Mouse (Mus musculus) brain, embryonic 14.5 days (tissue): ENCODE data around the gene Fam189b. TPM values are rescaled to one million over a fixed set of nuclear protein-coding genes. Genes with fewer than 3 reads are reported as not detected.

Source experiments
- DNase-seq: peaks from one replicate; pipeline ENCODE4 v3.0.0-alpha.2; 2011; ENCODE audit warnings: low read depth
- CTCF ChIP-seq: fragments of 200-500 bp; IDR thresholded peaks from 2 replicates; pipeline ENCODE4 v1.5.1; 2012; ENCODE audit warnings: inconsistent platforms, mild to moderate bottlenecking, moderate library complexity, borderline replicate concordance; ENCODE audit not compliant: insufficient read depth, insufficient read length; ENCODE audit errors: extremely low read depth
- POLR2A ChIP-seq: fragments of 200-500 bp; IDR thresholded peaks from 2 replicates; pipeline ENCODE4 v1.6.1; 2012; ENCODE audit warnings: mild to moderate bottlenecking, inconsistent platforms, borderline replicate concordance; ENCODE audit not compliant: poor library complexity, insufficient read depth, insufficient read length, severe bottlenecking; ENCODE audit errors: extremely low read depth
- polyA plus RNA-seq: library from polyadenylated mRNA; depleted of rRNA; stranded (reverse); fragments of >200 nt; gene quantifications from 2 replicates; pipeline ENCODE4 v1.2.3, GENCODE M21; 2012

Fam189b gene
- polyA plus RNA-seq, 1 experiment = 69.1 TPM

DNA sequence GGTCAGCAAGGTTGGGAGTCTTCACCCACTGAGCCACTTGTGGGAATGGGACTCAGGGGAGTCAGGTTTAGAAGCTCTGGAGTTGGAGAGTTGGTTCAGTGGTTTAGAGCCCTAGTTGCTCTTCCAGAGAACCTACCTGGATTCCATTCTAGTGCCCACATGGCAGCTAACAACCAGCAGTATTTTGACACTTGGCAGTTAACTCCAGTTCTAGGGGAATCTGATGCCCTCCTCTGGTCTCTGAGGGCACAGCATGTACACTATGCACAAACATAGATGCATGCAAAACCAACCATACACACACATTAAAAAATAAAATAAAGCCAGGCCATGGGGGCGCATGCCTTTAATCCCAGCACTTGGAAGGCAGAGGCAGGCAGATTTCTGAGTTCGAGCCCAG is 10.9 kb downstream of the Fam189b start:
- no peak for DNase-seq
- TF ChIP-seq CTCF = peak; percentile 26; the same call in 1 of the 2 replicates
- TF ChIP-seq POLR2A = no peak

DNA sequence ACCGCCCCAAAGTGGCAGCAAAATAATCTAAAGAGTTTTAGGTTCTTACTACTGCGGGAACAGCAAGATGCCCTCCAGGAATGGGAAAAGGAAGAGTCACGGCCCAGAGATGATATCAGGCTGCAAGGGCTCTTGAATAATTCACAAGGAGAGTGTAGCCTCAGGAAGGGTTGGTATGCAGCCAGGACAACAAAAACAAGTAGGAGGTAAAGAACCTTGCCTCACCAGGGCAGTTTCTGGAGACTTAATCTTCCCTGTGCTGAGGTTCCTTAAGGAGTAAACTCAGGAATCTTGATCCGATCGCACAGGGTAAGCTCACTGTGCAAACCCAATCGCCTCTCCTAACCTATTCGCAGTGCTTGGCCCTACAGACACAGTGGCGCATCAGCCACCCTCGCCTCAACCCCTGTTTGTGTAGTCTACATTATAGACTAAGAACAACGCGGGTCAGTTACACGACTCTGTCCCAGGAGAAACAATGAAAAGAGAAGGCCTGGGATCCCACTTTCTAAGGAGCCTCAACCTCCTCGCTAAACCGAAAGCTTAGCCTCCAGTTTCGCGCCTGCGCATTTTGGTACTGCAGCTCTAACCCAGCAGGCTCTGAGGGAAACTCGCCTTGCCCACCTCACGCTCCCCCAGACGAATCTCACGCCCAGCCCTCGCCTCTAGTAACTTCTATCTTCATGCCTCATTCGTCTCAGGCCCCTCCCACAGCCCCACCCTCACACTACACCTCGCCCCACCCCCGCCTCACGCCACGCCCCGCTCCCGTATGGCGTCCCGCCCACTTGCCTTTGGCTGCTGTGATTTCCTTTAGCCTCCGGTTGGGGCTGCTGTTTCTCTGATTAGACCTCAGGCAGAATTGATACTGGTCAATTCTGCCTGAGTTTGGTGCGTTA is 13.3 kb downstream of the Fam189b start:
- DNase-seq = peak; percentile 97
- peak; percentile 51; the same call in 1 of the 2 replicates for TF ChIP-seq CTCF
- TF ChIP-seq POLR2A = no peak

GRCm38 (mm10) chr3:89199839-89200238 is 16.9 kb downstream of the Fam189b start:
- TF ChIP-seq POLR2A (no peak), CTCF (no peak)
- no peak for DNase-seq

- TF ChIP-seq POLR2A = no peak
- TF ChIP-seq CTCF = no peak
- DNase-seq = peak; percentile 96
These were observed 19.6 kb downstream of the Fam189b start, which contains the start of gene Gba for GRCm38 (mm10) chr3:89202253-89203141. Gba (plus strand) TSS chr3:89202928.

DNA sequence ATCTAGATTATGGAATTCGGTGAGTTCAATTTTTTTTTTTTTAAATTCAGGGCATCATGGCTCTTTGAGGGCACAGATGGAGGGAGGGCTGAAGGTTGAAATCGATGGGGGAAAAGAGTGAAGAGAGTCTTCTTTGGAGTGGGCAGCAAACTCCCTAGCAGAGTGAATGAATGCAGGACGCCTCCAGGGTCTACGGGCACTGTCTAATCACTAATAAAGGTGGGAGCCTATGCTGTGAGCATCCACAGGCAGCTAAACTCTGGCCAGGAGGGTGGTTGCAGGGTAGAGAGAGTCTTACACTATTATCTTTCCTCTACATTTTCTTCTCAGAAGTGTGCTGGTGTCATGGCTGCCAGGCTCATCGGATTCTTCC is 20.2 kb downstream of the Fam189b start:
- TF ChIP-seq CTCF (no peak), POLR2A (no peak)
- DNase-seq = no peak

- no peak for TF ChIP-seq POLR2A
- TF ChIP-seq CTCF = no peak
- DNase-seq = no peak
These were observed 23.1 kb downstream of the Fam189b start for GRCm38 (mm10) chr3:89206079-89206478.

- DNase-seq = no peak
- TF ChIP-seq CTCF (no peak), POLR2A (no peak)
These were observed 23.8 kb downstream of the Fam189b start for GRCm38 (mm10) chr3:89206695-89207094.

DNA sequence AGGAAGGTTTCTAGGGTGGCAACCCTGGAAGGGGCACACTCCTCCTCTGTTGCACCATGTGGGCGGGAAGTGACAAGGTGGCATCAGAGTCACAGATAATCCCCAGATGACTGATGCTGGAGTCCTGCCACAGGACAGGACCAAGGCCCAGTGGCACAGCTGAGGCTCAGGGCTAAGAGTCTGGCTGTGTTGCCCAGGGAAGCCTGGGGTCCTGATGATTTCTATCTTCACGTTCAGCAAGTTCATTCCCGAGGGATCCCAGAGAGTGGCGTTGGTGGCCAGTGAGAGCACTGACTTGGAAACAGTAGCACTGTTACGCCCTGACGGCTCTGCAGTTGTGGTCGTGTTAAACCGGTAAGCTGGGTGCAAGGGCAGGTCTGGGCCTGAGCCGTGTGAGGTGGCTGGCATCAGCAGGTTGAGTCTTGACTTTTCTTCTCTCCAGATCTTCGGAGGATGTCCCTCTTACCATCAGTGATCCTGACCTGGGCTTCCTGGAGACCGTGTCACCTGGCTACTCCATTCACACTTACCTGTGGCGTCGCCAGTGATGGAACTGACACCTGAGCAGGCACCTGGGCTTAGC is 25.2 kb downstream of the Fam189b start:
- TF ChIP-seq CTCF (no peak), POLR2A (no peak)

DNA sequence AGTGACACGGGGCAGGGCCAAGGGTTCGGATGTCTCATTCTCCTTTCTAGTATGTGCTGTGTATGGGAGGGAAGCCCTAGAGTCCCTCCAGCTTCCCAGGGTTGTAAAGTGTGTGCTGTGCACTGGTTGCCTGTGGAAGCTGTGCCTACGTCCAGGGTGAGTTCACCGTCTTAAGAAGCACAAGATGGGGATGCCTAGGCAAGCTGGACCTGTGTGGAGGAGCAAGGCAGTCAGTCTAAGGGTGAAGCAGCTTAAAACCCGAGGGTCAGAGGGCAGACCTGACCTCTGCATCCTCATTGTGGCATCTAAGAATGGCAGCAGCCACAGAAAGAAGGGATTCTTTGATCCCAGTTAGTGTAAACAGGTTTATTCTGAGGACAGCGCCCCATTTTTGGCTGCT is 25.8 kb downstream of the Fam189b start:
- TF ChIP-seq POLR2A (no peak), CTCF (no peak)
- no peak for DNase-seq

More for the DNA sequence above, 25.2 kb downstream of the Fam189b start:
- DNase-seq = no peak

- no peak for TF ChIP-seq CTCF
- no peak for TF ChIP-seq POLR2A
- DNase-seq = no peak
These were observed 26.8 kb downstream of the Fam189b start for GRCm38 (mm10) chr3:89209731-89210130.

DNA sequence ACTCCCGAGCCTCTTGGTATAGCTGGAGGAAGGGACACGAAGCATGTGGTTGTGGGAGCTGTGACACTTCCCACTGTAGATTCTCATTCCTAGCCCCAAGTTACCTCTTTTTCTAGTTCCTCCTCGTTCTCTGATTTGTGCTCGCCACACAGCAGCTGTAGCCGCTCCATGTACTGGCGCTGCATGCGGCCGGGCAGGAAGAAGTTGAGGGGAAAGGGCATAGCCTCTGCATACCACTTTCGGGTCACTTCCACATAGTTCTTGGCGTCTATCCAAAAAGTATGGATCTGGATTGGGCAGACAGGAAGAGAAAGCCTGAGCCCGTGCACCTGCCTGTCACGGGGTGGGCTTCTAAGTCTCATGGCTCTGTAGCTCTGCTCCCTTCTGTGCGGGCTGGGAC is 27.2 kb downstream of the Fam189b start:
- TF ChIP-seq POLR2A = no peak
- no peak for TF ChIP-seq CTCF
- no peak for DNase-seq

GRCm38 (mm10) chr3:89210731-89211130 is 27.8 kb downstream of the Fam189b start:
- DNase-seq = no peak
- TF ChIP-seq CTCF (no peak), POLR2A (no peak)
